Mouse (Mus musculus): ENCODE measurements at regions not wholly inside any gene's neighbourhood (a gene's known extent, or its start where the extent isn't known, plus 50 kb on each side); places are given as distances from the start of the nearest gene placed in this dataset.
"Not testable (repeated sequence)": the region's sequence is repeated elsewhere in the genome, so short reads cannot be mapped to it uniquely, and the experiment has no call there.

GRCm38 (mm10) chr15:42104816-42105215 lies 1970.7 kb downstream of the 9330182O14Rik start:
- DNase-seq (ENCODE audit: low read depth in 3 of 3, low spot score in 3 of 3) (no peak), ATAC-seq (ENCODE audit: insufficient read depth) (no peak)
- TF ChIP-seq CTCF (IDR thresholded peaks at IDR 0.05; ENCODE audit: low read depth): no peak
- TF ChIP-seq EP300 (IDR thresholded peaks at IDR 0.05; ENCODE audit: low read depth): no peak
- Histone ChIP-seq H3K9me3 (ENCODE audit: control insufficient read depth, low read length) (no peaks in the 10 kb centered on the region), H3K4me3 (ENCODE audit: insufficient read depth in 1 of 2, low read depth in 2 of 2, low read length in 2 of 2) (no peak overlapping the region), H3K36me3 (replicated peaks; ENCODE audit: control insufficient read depth, insufficient read depth, low read depth) (no peaks in the 10 kb centered on the region), H3K4me2 (ENCODE audit: low read depth) (no peak overlapping the region), H3K27me3 (ENCODE audit: control insufficient read depth, insufficient read depth, low read length) (no peaks in the 10 kb centered on the region), H3K4me1 (replicated peaks; ENCODE audit: control insufficient read depth in 2 of 2, insufficient read depth in 2 of 2, low read length in 1 of 2) (no peaks in the 10 kb centered on the region), H3K9ac (replicated peaks) (no peak overlapping the region), H3K27ac (no peak overlapping the region)
- WGBS (ENCODE audit: insufficient replicate concordance): 62% methylated on average over 2 of the region's 2 CpGs

- TF ChIP-seq EP300 (IDR thresholded peaks at IDR 0.05; ENCODE audit: low read depth): no peak
- TF ChIP-seq CTCF (IDR thresholded peaks at IDR 0.05; ENCODE audit: low read depth): no peak
- Histone ChIP-seq H3K9me3 (ENCODE audit: control insufficient read depth, low read length) (no peaks in the 10 kb centered on the region), H3K9ac (replicated peaks) (no peak overlapping the region), H3K27me3 (ENCODE audit: control insufficient read depth, insufficient read depth, low read length) (no peaks in the 10 kb centered on the region), H3K4me3 (ENCODE audit: insufficient read depth in 1 of 2, low read depth in 2 of 2, low read length in 2 of 2) (no peak overlapping the region), H3K36me3 (replicated peaks; ENCODE audit: control insufficient read depth, insufficient read depth, low read depth) (no peaks in the 10 kb centered on the region), H3K27ac (no peak overlapping the region), H3K4me2 (ENCODE audit: low read depth) (no peak overlapping the region), H3K4me1 (replicated peaks; ENCODE audit: control insufficient read depth in 2 of 2, insufficient read depth in 2 of 2, low read length in 1 of 2) (no peaks in the 10 kb centered on the region)
- no peak for ATAC-seq (ENCODE audit: insufficient read depth)
- DNase-seq (ENCODE audit: low read depth in 3 of 3, low spot score in 3 of 3): no peak
These were observed 1972.9 kb downstream of the 9330182O14Rik start for GRCm38 (mm10) chr15:42107106-42107505.

DNA sequence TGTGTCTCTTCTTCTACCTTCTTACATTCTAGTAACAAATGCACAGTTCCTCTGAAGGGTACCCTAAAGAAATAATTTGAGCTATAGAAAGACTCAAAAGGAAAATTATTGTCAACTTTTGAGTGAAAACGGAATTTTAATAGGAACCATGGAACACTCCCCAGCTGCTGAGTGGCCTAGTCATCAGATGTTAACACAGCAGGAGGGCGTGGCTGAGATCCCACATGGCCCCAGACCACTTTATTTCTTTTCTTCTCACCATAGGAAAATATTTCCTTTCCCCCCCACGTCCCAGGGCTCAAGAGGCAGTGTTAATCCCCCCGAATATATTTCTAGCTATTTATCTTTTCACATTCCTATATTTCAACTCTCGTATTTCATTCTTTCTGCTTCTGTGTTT lies 1977.6 kb downstream of the 9330182O14Rik start:
- Histone ChIP-seq H3K27me3 (ENCODE audit: control insufficient read depth, insufficient read depth, low read length) (no peaks in the 10 kb centered on the region), H3K36me3 (replicated peaks; ENCODE audit: control insufficient read depth, insufficient read depth, low read depth) (no peaks in the 10 kb centered on the region), H3K4me3 (ENCODE audit: insufficient read depth in 1 of 2, low read depth in 2 of 2, low read length in 2 of 2) (no peak overlapping the region), H3K27ac (no peak overlapping the region), H3K9me3 (ENCODE audit: control insufficient read depth, low read length) (no peaks in the 10 kb centered on the region), H3K4me2 (ENCODE audit: low read depth) (no peak overlapping the region), H3K4me1 (replicated peaks; ENCODE audit: control insufficient read depth in 2 of 2, insufficient read depth in 2 of 2, low read length in 1 of 2) (no peaks in the 10 kb centered on the region), H3K9ac (replicated peaks) (no peak overlapping the region)
- ATAC-seq (ENCODE audit: insufficient read depth): no peak
- no peak for DNase-seq (ENCODE audit: low read depth in 3 of 3, low spot score in 3 of 3)
- TF ChIP-seq CTCF (IDR thresholded peaks at IDR 0.05; ENCODE audit: low read depth) (no peak), EP300 (IDR thresholded peaks at IDR 0.05; ENCODE audit: low read depth) (no peak)
- 52% methylated on average over 5 of the region's 5 CpGs for WGBS (ENCODE audit: insufficient replicate concordance)

DNA sequence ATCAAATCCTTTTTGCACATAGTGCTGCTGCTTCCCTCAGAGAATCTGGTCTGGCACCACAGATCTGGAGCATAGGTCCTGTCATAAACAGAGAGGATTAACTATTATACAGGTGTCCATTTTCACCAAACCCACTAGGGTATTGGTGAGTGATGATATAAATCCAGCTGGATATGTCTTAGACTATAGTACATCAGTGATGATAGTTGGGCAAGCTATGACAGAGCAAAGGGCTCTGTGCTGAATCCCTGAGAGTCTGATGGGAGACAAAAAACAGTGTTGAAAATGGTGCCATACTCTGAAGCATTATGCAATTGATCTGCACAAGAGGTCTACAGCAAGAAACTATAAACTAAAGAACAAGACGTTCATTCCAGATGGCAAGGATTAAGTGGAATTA lies 1993.3 kb downstream of the 9330182O14Rik start:
- WGBS (ENCODE audit: insufficient replicate concordance): 63% methylated on average over 1 of the region's 1 CpGs
- H3K36me3 ChIP-seq (replicated peaks; ENCODE audit: control insufficient read depth, insufficient read depth, low read depth): no peaks in the 10 kb centered on the region
- H3K4me1 ChIP-seq (replicated peaks; ENCODE audit: control insufficient read depth in 2 of 2, insufficient read depth in 2 of 2, low read length in 1 of 2): no peaks in the 10 kb centered on the region
- no peak overlapping the region for H3K4me3 ChIP-seq (ENCODE audit: insufficient read depth in 1 of 2, low read depth in 2 of 2, low read length in 2 of 2)
- H3K27ac ChIP-seq: no peak overlapping the region
- no peak overlapping the region for H3K9ac ChIP-seq (replicated peaks)
- H3K9me3 ChIP-seq (ENCODE audit: control insufficient read depth, low read length): no peaks in the 10 kb centered on the region
- no peak for DNase-seq (ENCODE audit: low read depth in 3 of 3, low spot score in 3 of 3)
- H3K4me2 ChIP-seq (ENCODE audit: low read depth): no peak overlapping the region
- no peak for TF ChIP-seq EP300 (IDR thresholded peaks at IDR 0.05; ENCODE audit: low read depth)
- no peaks in the 10 kb centered on the region for H3K27me3 ChIP-seq (ENCODE audit: control insufficient read depth, insufficient read depth, low read length)
- ATAC-seq (ENCODE audit: insufficient read depth): no peak

- H3K9me3 ChIP-seq (ENCODE audit: control insufficient read depth, low read length): no peaks in the 10 kb centered on the region
- no peak overlapping the region for H3K4me2 ChIP-seq (ENCODE audit: low read depth)
- no peak overlapping the region for H3K9ac ChIP-seq (replicated peaks)
- H3K27me3 ChIP-seq (ENCODE audit: control insufficient read depth, insufficient read depth, low read length): no peaks in the 10 kb centered on the region
- no peaks in the 10 kb centered on the region for H3K36me3 ChIP-seq (replicated peaks; ENCODE audit: control insufficient read depth, insufficient read depth, low read depth)
- no peaks in the 10 kb centered on the region for H3K4me1 ChIP-seq (replicated peaks; ENCODE audit: control insufficient read depth in 2 of 2, insufficient read depth in 2 of 2, low read length in 1 of 2)
- H3K27ac ChIP-seq: no peak overlapping the region
- ATAC-seq (ENCODE audit: insufficient read depth) (no peak), DNase-seq (ENCODE audit: low read depth in 3 of 3, low spot score in 3 of 3) (no peak)
- TF ChIP-seq EP300 (IDR thresholded peaks at IDR 0.05; ENCODE audit: low read depth) (no peak), CTCF (IDR thresholded peaks at IDR 0.05; ENCODE audit: low read depth) (no peak)
- H3K4me3 ChIP-seq (ENCODE audit: insufficient read depth in 1 of 2, low read depth in 2 of 2, low read length in 2 of 2): no peak overlapping the region
- 66% methylated on average over 3 of the region's 3 CpGs for WGBS (ENCODE audit: insufficient replicate concordance)
These were observed 1994.8 kb downstream of the 9330182O14Rik start for GRCm38 (mm10) chr15:42128976-42129375.

- H3K4me1 ChIP-seq (replicated peaks; ENCODE audit: control insufficient read depth in 2 of 2, insufficient read depth in 2 of 2, low read length in 1 of 2): no peaks in the 10 kb centered on the region
- no peak overlapping the region for H3K4me3 ChIP-seq (ENCODE audit: insufficient read depth in 1 of 2, low read depth in 2 of 2, low read length in 2 of 2)
- DNase-seq (ENCODE audit: low read depth in 3 of 3, low spot score in 3 of 3) (no peak), ATAC-seq (ENCODE audit: insufficient read depth) (no peak)
- no peak for TF ChIP-seq CTCF (IDR thresholded peaks at IDR 0.05; ENCODE audit: low read depth)
- TF ChIP-seq EP300 (IDR thresholded peaks at IDR 0.05; ENCODE audit: low read depth): no peak
- H3K27me3 ChIP-seq (ENCODE audit: control insufficient read depth, insufficient read depth, low read length): no peaks in the 10 kb centered on the region
- H3K4me2 ChIP-seq (ENCODE audit: low read depth): no peak overlapping the region
- no peaks in the 10 kb centered on the region for H3K9me3 ChIP-seq (ENCODE audit: control insufficient read depth, low read length)
- H3K36me3 ChIP-seq (replicated peaks; ENCODE audit: control insufficient read depth, insufficient read depth, low read depth): no peaks in the 10 kb centered on the region
- H3K27ac ChIP-seq: no peak overlapping the region
- H3K9ac ChIP-seq (replicated peaks): no peak overlapping the region
These were observed 2032.4 kb downstream of the 9330182O14Rik start for GRCm38 (mm10) chr15:42166546-42166945.

GRCm38 (mm10) chr15:42177766-42178165 lies 2043.6 kb downstream of the 9330182O14Rik start:
- not testable (repeated sequence) for H3K4me2 ChIP-seq (ENCODE audit: low read depth); DNase-seq (ENCODE audit: low read depth in 3 of 3, low spot score in 3 of 3); H3K4me1 ChIP-seq (replicated peaks; ENCODE audit: control insufficient read depth in 2 of 2, insufficient read depth in 2 of 2, low read length in 1 of 2); H3K9ac ChIP-seq (replicated peaks); H3K9me3 ChIP-seq (ENCODE audit: control insufficient read depth, low read length); ATAC-seq (ENCODE audit: insufficient read depth); H3K36me3 ChIP-seq (replicated peaks; ENCODE audit: control insufficient read depth, insufficient read depth, low read depth); H3K4me3 ChIP-seq (ENCODE audit: insufficient read depth in 1 of 2, low read depth in 2 of 2, low read length in 2 of 2); H3K27me3 ChIP-seq (ENCODE audit: control insufficient read depth, insufficient read depth, low read length); H3K27ac ChIP-seq
- WGBS (ENCODE audit: insufficient replicate concordance): 41% methylated on average over 1 of the region's 1 CpGs
